Mouse (Mus musculus): ENCODE measurements at regions not wholly inside any gene's neighbourhood (a gene's known extent, or its start where the extent isn't known, plus 50 kb on each side); places are given as distances from the start of the nearest gene placed in this dataset.

- DNase-seq (ENCODE audit: low spot score) = no peak
Observed at GRCm38 (mm10) chr10:51056950-51057349, 162.4 kb downstream of the Sim1 start.

DNA sequence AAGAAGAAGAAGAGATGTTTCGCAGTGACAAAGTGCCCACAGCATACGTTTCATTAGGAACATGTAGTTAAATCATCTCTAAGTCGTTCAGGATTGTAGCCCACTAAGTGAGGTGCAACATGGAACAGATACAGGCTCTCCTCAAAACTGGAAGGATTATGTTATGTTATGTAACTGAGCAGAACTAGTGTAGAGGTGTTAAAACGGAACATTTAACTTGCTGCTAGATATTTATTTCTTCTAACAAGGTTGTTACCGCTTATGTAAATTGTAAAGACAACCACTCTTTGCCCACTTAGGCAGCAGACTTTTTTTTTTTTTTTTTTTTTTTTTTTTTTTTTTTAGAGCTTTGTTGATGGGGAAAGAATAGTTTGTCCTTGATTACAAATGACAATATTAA is 163.8 kb downstream of the Sim1 start:
- DNase-seq (ENCODE audit: low spot score) = no peak

DNA sequence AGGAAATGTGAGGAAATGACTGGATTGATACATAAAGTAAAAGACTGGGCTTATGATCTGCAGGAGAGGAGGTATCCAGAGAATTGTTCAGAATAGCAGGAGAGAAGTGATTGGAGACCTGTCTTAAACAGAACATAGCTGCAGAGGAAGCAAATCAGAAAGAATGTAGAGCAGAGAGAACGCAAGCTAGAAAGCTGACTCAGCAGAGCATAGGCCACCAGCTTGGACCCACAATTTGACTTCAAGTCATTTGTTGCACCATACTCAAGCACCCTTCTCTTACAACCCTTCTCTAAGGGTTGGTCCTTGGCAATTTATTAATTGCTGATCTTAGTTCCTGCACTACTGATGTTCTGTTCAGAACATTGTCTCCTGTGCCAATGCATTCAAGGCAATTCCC is 207.0 kb downstream of the Sim1 start:
- DNase-seq (ENCODE audit: low spot score) = no peak

DNA sequence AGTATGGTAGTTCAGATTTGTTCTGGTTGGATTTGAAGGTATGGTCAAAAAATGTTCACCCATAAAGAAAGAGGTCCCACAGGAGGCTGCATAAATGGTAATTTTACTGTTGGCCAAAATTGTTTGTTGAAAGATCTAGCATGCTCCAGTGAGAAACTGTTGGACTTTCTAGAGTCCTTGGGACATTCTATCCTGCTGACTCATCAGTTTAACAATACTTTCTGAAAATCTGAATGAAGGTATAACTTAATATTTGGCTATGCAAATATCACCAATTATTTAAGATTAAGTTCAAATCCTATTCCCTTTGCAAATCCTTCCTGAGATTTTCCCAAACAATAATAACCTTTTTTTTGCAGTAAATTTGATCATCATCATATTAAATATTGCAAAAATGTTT is 257.3 kb downstream of the Sim1 start:
- no peak for DNase-seq (ENCODE audit: low spot score)

- DNase-seq (ENCODE audit: low spot score) = no peak
Observed at GRCm38 (mm10) chr10:51153484-51153985, 259.0 kb downstream of the Sim1 start.

GRCm38 (mm10) chr10:51154016-51154415 is 259.5 kb downstream of the Sim1 start:
- DNase-seq (ENCODE audit: low spot score) = no peak

DNA sequence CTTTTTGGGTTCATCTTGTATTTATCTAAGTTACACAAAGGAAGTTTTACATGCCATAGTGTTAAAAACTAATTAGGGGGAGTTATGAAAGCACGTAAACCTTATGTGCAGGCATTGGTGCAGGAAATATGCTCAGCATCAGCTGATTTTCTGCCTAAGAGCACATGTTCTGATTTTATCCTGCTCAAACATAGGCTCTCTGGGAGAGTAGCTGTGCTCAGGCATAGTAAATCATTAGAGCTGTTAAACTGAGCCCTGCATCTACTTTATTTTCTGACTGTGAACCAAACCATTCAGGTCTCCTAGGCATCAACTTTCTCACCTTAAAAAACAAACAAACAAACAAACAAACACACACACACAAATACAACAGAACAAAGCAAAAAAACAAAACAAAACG is 260.2 kb downstream of the Sim1 start:
- no peak for DNase-seq (ENCODE audit: low spot score)

DNA sequence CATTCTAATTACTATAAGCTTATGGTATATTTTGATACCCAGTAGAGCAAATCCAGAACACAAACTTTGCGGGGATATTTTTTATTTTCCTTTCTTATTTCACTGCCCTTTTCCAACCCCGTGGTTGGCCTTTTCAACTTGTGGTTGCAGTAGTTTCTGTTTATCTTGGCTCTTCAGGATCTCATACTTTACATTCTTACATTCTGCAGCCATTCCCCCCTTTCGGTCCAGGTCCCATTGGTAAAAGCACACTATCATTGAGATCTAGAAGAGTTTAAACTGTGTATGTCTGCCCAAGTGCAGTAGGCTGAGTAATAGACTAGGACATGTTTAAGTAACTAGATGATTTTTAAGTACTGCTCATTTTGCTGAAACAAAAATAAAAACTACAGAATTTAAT is 279.1 kb downstream of the Sim1 start:
- DNase-seq (ENCODE audit: low spot score) = no peak

GRCm38 (mm10) chr10:51175993-51176577 is 281.5 kb downstream of the Sim1 start:
- no peak for DNase-seq (ENCODE audit: low spot score)

DNA sequence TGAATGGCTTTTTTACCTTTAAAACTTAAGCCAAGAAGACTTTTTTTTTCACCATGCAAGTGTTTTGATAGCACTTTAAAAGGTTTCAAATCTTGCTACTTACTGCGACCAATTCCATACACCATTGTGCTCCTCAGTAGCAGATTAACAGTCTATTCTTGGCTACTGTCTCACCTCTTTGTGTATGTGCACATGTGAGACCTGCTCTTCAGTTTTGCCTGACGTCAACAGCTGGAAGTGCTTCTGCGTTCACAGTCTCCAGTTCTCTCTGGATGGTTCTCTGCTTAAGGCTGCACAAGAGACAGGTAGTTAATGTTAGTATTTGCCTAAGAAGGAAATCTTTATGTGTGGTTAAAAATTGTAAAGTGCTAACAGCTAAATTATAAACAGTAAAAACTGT is 282.1 kb downstream of the Sim1 start:
- DNase-seq (ENCODE audit: low spot score) = no peak

DNA sequence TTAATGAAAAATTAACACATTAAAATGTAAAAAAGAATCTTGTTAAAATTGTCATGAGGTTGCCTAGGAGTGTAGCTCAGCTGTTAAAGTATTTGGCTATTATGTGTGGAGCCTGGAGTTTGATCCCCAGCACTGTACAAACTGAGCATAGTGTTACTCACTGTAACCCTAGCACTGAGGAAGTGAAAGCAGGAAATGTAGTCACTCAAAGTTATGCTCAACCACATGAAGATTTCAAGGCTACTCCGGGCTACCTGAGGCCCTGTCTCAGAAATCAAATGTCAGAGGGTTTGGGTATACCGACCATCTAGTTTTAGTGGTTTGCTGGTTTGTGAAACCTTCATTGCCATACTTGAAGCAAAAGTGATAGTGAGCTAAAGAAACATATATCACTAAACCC is 287.2 kb downstream of the Sim1 start:
- no peak for DNase-seq (ENCODE audit: low spot score)

DNA sequence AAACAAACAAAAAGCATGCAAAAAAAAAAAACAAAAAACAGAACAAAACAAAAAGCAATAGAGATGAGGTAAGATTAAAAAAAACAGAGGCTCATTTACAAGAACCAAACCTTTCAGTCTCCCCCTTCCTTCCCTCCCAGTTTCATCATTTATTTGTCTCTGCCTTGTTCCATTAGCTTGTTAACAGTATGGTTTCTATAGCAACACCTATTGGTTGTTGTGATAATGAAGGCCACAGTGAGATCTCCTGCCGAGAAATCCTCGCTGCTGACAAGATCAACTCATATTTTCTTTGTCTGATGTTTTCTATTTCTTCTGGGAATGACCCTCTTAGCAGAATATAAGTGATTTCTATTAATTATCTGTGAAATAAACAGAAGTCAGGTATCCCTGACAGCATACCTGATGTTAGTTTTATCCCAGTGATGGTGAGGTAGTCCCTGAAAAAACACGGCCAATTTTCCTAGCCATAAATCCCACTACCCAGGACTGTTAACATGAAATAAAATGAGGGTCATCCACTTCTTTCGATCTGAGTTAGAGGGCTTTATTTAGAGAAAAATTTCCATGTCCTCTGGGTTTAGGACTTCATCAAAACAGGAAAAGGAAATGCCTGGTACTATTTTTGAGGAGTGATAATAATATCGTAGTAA is 288.9 kb upstream of the Gm49339 start:
- no peak for DNase-seq (ENCODE audit: low spot score)

- DNase-seq (ENCODE audit: low spot score) = no peak
Observed at GRCm38 (mm10) chr10:51219481-51219880, 260.9 kb upstream of the Gm49339 start.

DNA sequence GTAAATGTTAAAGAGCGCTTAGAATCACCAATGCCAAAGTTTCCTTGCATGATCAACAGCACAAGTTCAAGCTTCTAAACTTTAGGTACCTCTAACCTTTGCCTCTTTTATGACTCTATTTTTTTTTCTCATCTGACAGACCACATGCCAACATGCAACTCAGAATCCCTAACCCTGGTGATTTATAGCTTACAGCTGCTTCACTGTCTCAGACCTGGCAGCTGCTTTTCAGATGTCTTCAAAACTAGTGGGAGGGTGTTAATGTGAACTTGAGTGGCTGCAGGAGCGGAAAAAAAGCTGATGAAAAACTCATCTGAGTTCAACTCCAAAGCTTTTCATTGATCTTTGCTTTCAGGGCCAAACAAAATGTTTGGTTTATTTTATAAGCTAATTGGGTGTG is 246.8 kb upstream of the Gm49339 start:
- no peak for DNase-seq (ENCODE audit: low spot score)

DNA sequence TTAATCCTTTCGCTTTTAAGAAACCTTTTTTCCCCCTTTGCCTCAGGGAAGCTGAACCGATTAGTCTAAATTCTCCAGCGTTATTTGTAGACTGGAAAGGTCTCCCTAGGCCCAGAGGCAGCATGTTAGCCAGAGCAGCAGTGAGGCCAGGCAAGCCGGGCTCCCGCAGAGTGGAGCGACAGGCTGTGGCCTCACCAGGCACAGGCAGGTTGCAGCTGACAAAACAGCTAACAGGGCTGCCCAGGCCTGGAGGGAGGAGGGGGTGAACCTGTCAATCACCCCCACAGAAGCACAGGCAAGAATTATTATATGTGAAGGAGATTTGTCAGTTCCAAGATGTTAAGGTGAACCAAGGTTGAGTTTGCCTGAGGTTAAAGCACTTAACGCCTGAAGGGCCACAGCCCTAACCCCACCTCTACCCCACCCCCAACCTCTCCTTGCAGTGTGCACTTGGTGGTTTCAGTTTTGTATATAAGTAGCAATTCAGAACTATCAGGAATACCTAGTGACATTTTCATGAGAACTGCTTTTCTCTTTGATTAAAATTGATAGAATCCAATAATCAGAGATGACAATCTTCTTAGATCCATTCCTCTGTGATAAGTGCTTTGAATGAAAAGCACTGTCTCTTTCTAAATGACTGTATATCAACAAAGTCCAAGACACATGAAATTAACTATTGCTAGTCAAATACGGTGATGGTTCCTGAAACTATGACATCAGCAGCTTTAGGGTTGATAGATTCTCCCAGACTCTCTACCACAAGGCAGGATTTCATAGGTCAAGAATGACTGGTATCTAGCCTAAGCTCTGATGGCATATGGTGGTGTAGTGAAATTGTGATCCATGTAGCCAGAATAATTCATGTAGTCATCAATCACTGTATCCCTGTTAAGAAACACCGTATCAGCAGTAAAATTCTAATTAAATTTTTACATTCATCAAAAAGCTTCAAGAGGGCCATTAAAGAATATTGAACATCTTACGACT is 244.5 kb upstream of the Gm49339 start:
- no peak for DNase-seq (ENCODE audit: low spot score)

DNA sequence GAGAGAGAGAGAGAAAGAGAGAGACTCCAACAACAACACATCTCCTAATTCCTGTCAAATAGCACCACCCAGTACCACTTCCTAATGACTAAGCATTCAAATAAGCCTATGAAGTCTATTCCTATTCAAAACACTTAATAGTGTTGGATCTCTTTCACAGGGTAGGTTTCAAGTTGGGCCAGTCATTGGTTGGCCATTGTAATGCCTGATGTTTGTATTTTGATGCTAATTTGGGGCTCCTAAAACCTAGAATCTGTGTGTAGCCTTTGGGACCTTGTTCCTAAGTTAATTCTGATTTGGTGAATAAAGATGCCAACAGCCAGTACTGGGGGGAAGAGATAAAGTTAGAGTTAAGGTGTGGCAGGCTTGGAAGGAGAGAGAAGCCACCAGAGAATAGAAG is 242.3 kb upstream of the Gm49339 start:
- DNase-seq (ENCODE audit: low spot score) = no peak

DNA sequence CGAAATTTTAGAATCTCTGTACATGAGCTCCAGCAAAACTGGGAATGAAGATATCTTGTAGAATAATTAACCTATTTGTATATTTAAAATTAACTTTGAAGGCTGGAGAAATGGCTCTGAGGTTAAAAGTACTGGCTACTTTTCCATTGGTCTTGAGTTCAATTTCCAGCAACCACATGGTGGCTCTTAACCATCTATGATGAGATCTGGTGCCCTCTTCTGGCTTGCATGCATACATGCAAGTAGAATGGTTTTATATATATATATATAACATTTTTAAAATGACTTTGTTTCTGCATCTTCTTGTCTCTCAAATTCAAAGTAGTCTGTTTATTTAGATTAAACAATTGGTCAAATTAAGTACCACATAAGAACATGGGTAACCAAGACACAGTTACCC is 227.0 kb upstream of the Gm49339 start:
- no peak for DNase-seq (ENCODE audit: low spot score)

- DNase-seq (ENCODE audit: low spot score) = no peak
Observed at GRCm38 (mm10) chr10:51257587-51258049, 222.8 kb upstream of the Gm49339 start.

- peak; percentile 60 for DNase-seq (ENCODE audit: low spot score)
Observed at GRCm38 (mm10) chr10:51271364-51271763, 209.0 kb upstream of the Gm49339 start.

GRCm38 (mm10) chr10:51278195-51278594 is 202.2 kb upstream of the Gm49339 start:
- no peak for DNase-seq (ENCODE audit: low spot score)

GRCm38 (mm10) chr10:51282451-51282850 is 198.0 kb upstream of the Gm49339 start:
- DNase-seq (ENCODE audit: low spot score) = no peak

DNA sequence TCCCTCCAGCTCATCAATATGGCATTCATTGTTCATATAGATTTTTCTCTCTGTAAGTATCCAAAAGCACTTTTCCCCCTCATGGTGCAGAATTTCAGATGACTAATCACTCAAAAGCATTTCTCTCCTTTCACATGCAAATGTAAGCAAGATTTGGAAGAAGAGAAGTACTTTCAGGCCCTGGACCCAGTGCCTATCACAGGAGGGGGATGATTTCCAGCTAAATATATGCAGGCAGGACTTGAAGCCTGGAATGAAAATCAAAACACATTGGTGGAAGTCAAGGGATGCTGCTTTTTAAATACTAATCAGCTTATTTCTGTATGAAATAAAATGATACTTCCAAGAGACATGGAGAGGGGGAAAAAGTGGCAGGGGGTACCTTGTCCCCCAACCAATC is 195.9 kb upstream of the Gm49339 start:
- DNase-seq (ENCODE audit: low spot score) = no peak

DNA sequence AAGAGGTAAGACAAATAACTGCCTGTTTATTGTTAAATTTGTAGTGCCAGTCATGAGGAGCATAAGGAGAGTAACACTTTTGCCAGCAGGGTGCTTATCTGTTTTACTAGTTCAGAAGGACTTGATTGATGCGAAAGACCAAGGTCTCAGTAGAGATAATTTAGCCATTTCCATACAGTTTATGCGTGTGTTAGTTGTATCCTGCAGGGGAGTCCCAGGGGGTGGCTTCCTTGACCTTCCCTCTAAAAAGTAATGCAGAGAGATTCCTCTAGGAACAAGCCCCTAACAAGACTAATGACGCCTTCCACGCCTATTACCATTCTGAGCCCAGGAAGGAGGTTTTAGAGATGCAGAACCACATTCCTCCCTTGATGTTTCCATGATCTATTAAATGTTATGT is 192.6 kb upstream of the Gm49339 start:
- no peak for DNase-seq (ENCODE audit: low spot score)

Measured in layer of hippocampus, adult 11-12 months (tissue).